Mouse (Mus musculus) liver, embryonic 12.5 days (tissue): Measurements from ENCODE around the gene Cpm. TPM values are rescaled to one million over a fixed set of nuclear protein-coding genes. Genes with fewer than 3 reads are reported as not detected.

ENCODE experiments used
- ATAC-seq: fragments of 200-750 bp; cut with Nextera tagmentation; 2 replicates; pipeline ENCODE4 v1.8.0; 2017; ENCODE audit warnings: moderate number of reproducible peaks, mild to moderate bottlenecking, moderate library complexity
- H3K27ac ChIP-seq: fragments of 300-500 bp; sonication (generic); 2 replicates; pipeline ENCODE4 v1.5.1; 2016; ENCODE audit warnings: mild to moderate bottlenecking
- H3K27me3 ChIP-seq: fragments of 300-500 bp; sonication (generic); replicated peaks from 2 replicates; pipeline ENCODE4 v1.6.1; 2016; ENCODE audit warnings: mild to moderate bottlenecking, moderate library complexity
- H3K36me3 ChIP-seq: fragments of 300-500 bp; sonication (generic); 2 replicates; pipeline ENCODE4 v1.6.1; 2016; ENCODE audit warnings: mild to moderate bottlenecking, moderate library complexity
- H3K4me1 ChIP-seq: fragments of 300-500 bp; sonication (generic); 2 replicates; pipeline ENCODE4 v1.6.1; 2016
- H3K4me2 ChIP-seq: fragments of 300-500 bp; sonication (generic); 2 replicates; pipeline ENCODE4 v1.6.1; 2016; ENCODE audit warnings: mild to moderate bottlenecking, moderate library complexity
- H3K4me3 ChIP-seq: fragments of 300-500 bp; sonication (generic); 2 replicates; pipeline ENCODE4 v1.5.1; 2016; ENCODE audit warnings: mild to moderate bottlenecking, moderate library complexity
- H3K9ac ChIP-seq: fragments of 300-500 bp; sonication (generic); 2 replicates; pipeline ENCODE4 v1.6.1; 2016; ENCODE audit warnings: mild to moderate bottlenecking, moderate library complexity
- H3K9me3 ChIP-seq: fragments of 300-500 bp; sonication (generic); replicated peaks from 2 replicates; pipeline ENCODE4 v1.6.1; 2016; ENCODE audit warnings: mild to moderate bottlenecking, moderate library complexity
- WGBS: fragments of 180-500 bp; shearing (Covaris S2); methylation state at CpG from one replicate; pipeline ENCODE4 v1.1.7; 2016; ENCODE audit not compliant: insufficient replicate concordance; 5-methylcytosine and 5-hydroxymethylcytosine counted together
- polyA plus RNA-seq: library from polyadenylated mRNA; unstranded; fragments of >200 nt; fragmentation: Nextera tagmentation; extraction: Ambion mirVana; gene quantifications from 2 replicates; pipeline ENCODE4 v1.2.1, GENCODE M21; 2016

The Cpm gene
- polyA plus RNA-seq, 1 experiment from 2014 or later, result 30.7 TPM

GRCm38 (mm10) chr10:117657659-117658306 is 28.5 kb downstream of the Cpm start:
- Histone ChIP-seq H3K27ac (no peak overlapping the region), H3K4me3 (no peak overlapping the region), H3K4me2 (no peak overlapping the region), H3K9me3 (no peaks in the 10 kb centered on the region), H3K4me1 (no peaks in the 10 kb centered on the region), H3K36me3 (no peaks in the 10 kb centered on the region), H3K9ac (no peak overlapping the region), H3K27me3 (no peaks in the 10 kb centered on the region)
- WGBS, result 57% methylated on average over 3 of the region's 3 CpGs
- ATAC-seq, result no peak

DNA sequence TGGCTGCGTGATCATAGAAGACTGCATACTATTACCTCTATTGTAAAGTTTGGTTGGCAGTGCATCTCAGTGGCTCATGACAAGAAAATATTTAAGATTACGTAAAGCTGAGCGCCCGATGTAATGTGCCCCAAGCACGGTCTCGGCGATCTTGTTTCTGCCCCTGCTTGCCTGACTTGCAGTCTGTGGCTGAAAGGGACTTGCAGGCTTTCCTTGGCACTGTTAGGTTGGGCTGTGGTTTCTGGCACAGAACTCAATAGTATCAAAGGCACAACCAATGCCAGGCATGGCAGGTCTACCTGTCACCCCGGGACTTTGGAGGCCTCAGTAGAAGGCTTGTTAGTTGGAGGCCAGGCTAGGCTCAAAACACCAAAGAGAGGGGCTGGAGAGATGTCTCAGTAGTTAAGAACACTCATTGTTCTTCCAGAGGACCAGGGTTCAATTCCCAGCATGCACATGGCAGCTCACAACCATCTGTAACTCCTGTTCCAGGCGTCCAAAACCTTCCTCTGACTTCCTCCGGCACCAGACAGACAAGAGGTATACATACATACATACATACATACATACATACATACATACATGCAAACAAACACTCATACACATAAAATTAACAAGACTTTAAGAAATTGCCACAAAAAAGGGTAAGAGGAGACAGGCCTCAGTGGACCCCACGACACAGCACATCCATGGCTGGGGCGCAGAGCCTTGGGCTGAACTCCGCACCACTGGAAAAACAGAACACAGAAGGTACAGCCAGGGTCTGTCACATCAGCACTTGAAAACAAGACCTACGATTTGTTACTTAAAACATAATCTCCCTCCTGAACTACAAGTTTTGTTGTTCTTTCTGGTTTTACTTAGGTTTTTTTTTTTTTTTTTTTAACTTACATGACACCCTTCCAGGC is 29.5 kb downstream of the Cpm start:
- Histone ChIP-seq H3K27ac (no peak overlapping the region), H3K9me3 (no peaks in the 10 kb centered on the region), H3K36me3 (no peaks in the 10 kb centered on the region), H3K9ac (no peak overlapping the region), H3K4me3 (no peak overlapping the region), H3K27me3 (no peaks in the 10 kb centered on the region), H3K4me1 (0 out of 2 replicates have a peak, but pooled peaks cover 1% of the 10 kb centered on the region), H3K4me2 (no peak overlapping the region)
- WGBS, result 81% methylated on average over 14 of the region's 14 CpGs
- ATAC-seq, result no peak

- WGBS, result 76% methylated on average over 11 of the region's 11 CpGs
- H3K9ac ChIP-seq, result no peak overlapping the region
- no peak overlapping the region for H3K27ac ChIP-seq
- H3K4me3 ChIP-seq, result no peak overlapping the region
- no peaks in the 10 kb centered on the region for H3K27me3 ChIP-seq
- H3K36me3 ChIP-seq, result no peaks in the 10 kb centered on the region
- ATAC-seq, result no peak
- H3K9me3 ChIP-seq, result no peaks in the 10 kb centered on the region
- 0 out of 2 replicates have a peak, but pooled peaks cover 4% of the 10 kb centered on the region for H3K4me1 ChIP-seq
- H3K4me2 ChIP-seq, result no peak overlapping the region
Measured at GRCm38 (mm10) chr10:117659430-117659813, 30.1 kb downstream of the Cpm start.

DNA sequence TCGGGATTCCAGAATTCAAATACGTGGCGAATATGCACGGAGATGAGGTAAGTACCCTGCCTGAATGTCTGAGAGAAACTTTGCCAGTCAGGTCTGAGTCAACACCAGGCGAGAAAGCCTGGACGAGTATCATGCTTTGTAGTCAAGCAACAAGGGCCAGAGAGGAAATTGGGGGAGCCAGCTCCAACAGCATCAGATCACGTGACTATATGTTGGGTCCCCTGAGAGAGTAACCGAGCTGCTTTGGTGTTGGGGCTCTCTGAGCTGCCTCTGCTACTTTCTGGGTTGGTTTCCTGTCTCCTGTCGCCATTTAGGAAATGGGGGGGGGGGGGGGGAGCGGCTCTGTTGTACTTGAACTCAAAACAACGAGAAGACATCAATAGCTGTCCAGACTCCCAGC is 30.5 kb downstream of the Cpm start:
- H3K4me2 ChIP-seq, result no peak overlapping the region
- no peaks in the 10 kb centered on the region for H3K36me3 ChIP-seq
- H3K27ac ChIP-seq, result no peak overlapping the region
- no peak overlapping the region for H3K4me3 ChIP-seq
- no peak for ATAC-seq
- no peaks in the 10 kb centered on the region for H3K27me3 ChIP-seq
- 41% methylated on average over 11 of the region's 11 CpGs for WGBS
- no peaks in the 10 kb centered on the region for H3K9me3 ChIP-seq
- H3K9ac ChIP-seq, result no peak overlapping the region
- H3K4me1 ChIP-seq, result 0 out of 2 replicates have a peak, but pooled peaks cover 4% of the 10 kb centered on the region

DNA sequence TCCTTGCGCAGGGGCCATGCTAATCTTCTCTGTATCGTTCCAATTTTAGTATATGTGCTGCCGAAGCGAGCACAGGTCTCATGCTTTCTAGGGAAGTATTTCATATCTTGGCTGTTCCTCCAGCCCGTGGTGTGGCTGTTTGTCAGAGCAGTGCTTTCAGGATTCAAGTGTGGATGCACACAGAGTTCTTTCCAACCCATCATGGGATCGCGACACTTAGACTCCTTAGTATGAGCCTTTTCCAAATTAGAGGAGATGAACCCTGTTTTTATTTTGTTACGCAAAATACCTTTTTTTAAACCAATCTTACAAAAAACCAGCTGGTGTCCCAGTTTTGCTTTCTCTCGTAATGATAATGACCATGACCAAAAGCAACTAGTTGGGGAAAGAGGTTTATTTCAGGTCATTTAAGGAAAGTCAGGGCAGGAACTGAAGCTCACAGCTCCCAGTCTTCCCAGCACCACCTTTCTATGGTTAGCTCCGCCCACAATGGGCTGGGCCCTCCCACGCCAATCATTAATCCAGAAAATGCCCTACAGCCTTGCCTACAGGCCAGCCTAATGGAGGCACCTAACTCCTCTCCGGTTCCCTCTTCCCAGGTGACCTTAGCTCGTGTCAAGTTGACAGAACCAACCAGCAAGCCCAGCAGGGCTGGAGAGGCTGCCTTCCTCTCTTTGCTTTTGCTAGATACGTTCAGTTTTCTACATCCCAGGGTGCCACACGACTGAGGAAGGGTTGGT is 33.2 kb downstream of the Cpm start:
- Histone ChIP-seq H3K4me1 (0 out of 2 replicates have a peak, but pooled peaks cover 4% of the 10 kb centered on the region), H3K9me3 (no peaks in the 10 kb centered on the region), H3K27ac (peak overlapping the region; percentile 48; the same call in 1 of the 2 replicates), H3K4me2 (no peak overlapping the region), H3K36me3 (no peaks in the 10 kb centered on the region), H3K4me3 (no peak overlapping the region), H3K27me3 (no peaks in the 10 kb centered on the region), H3K9ac (no peak overlapping the region)
- WGBS, result 60% methylated on average over 15 of the region's 15 CpGs
- peak; percentile 64 for ATAC-seq

GRCm38 (mm10) chr10:117663056-117663864 is 34.0 kb downstream of the Cpm start:
- Histone ChIP-seq H3K9ac (no peak overlapping the region), H3K4me3 (no peak overlapping the region), H3K27me3 (no peaks in the 10 kb centered on the region), H3K9me3 (no peaks in the 10 kb centered on the region), H3K4me2 (peak overlapping the region; percentile 33), H3K4me1 (0 out of 2 replicates have a peak, but pooled peaks cover 4% of the 10 kb centered on the region), H3K36me3 (no peaks in the 10 kb centered on the region), H3K27ac (peak overlapping the region; percentile 48; the same call in 1 of the 2 replicates)
- ATAC-seq, result peak; percentile 53
- 60% methylated on average over 14 of the region's 14 CpGs for WGBS

DNA sequence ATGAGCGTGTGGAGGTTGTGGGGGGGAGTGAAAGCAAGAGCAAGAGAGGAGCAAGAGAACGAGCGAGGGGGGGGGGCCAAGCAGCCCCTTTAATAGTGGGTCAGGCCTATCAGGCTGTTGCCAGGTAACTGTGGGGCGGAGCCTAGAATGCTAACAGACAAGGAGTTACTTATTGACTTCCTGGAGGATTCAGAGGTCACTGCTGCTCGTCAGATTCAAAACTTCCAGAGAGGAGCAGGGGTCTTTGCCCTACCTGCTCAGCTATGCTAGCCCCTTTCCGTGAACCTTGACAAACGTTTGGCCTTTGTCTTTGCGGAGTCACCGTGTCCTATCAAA is 34.5 kb downstream of the Cpm start:
- Histone ChIP-seq H3K27me3 (no peaks in the 10 kb centered on the region), H3K4me1 (0 out of 2 replicates have a peak, but pooled peaks cover 4% of the 10 kb centered on the region), H3K27ac (peak overlapping the region; percentile 48; the same call in 1 of the 2 replicates), H3K4me3 (no peak overlapping the region), H3K36me3 (no peaks in the 10 kb centered on the region), H3K9me3 (no peaks in the 10 kb centered on the region), H3K4me2 (peak overlapping the region; percentile 33), H3K9ac (no peak overlapping the region)
- 29% methylated on average over 9 of the region's 9 CpGs for WGBS
- peak; percentile 70 for ATAC-seq

GRCm38 (mm10) chr10:117664208-117664925 is 35.1 kb downstream of the Cpm start:
- H3K36me3 ChIP-seq, result no peaks in the 10 kb centered on the region
- H3K9me3 ChIP-seq, result no peaks in the 10 kb centered on the region
- H3K4me2 ChIP-seq, result peak overlapping the region; percentile 33
- ATAC-seq, result no peak
- 59% methylated on average over 14 of the region's 14 CpGs for WGBS
- peak overlapping the region; percentile 48; the same call in 1 of the 2 replicates for H3K27ac ChIP-seq
- no peaks in the 10 kb centered on the region for H3K27me3 ChIP-seq
- H3K4me1 ChIP-seq, result 0 out of 2 replicates have a peak, but pooled peaks cover 4% of the 10 kb centered on the region
- no peak overlapping the region for H3K9ac ChIP-seq
- H3K4me3 ChIP-seq, result no peak overlapping the region

DNA sequence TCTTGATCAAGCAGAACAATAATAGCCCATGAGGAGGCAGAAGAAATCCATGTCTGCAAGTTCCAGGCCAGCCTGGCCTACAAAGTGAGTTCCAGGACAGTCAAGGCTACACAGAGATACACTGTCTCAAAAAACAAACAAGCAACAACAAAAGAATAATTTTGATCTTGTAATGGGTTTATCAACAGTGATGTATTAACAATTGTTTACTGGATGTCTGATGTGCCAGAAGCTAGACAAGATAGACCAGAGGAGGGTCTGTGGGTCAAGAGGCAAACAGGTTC is 35.6 kb downstream of the Cpm start:
- H3K27me3 ChIP-seq, result no peaks in the 10 kb centered on the region
- H3K9ac ChIP-seq, result no peak overlapping the region
- 0 out of 2 replicates have a peak, but pooled peaks cover 4% of the 10 kb centered on the region for H3K4me1 ChIP-seq
- H3K4me2 ChIP-seq, result no peak overlapping the region
- H3K36me3 ChIP-seq, result no peaks in the 10 kb centered on the region
- H3K9me3 ChIP-seq, result no peaks in the 10 kb centered on the region
- H3K4me3 ChIP-seq, result no peak overlapping the region
- H3K27ac ChIP-seq, result no peak overlapping the region
- no peak for ATAC-seq

DNA sequence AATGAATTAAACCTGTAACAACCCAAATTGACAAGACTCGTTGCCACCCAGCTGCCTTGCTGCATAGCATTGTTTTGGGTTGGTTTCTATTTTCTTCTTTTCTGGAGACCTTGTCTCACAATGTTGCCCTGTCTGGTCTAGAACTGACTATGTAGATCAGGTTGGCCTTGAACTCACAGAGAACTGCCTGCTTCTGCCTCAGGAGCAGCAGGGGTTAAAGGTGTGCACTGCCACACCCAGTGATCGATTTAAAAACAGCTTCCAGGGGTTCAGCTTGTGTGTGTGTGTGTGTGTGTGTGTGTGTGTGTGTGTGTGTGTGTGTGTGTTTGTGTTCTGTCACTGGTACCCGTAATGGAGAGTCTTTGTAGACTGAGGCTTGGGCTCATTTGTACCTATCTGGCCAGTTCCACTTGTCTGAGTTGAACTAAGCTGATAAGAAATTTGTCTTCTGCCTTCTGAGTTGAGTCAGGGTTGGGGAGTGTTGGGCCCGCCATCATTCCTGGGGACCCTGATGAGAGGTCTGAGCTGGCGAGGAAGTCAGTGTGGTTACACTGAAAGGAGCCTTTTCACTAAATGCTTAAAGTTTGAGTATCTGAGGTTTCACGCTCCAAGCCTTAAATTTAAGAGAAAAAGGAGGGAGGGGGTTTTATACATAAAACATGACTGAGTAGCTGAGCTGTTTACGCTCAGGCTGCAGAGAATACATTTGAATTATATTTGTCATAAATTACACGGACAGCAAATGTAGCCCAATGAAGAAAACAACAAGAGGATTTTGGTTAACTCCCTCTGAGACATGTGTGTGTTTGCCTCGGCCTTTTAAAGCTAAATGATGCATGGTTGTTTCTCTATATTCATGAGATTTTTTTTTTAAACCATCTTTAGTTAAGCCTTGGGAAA is 36.3 kb downstream of the Cpm start:
- WGBS, result 58% methylated on average over 9 of the region's 9 CpGs
- H3K9me3 ChIP-seq, result no peaks in the 10 kb centered on the region
- H3K36me3 ChIP-seq, result no peaks in the 10 kb centered on the region
- no peak overlapping the region for H3K4me2 ChIP-seq
- no peak overlapping the region for H3K27ac ChIP-seq
- H3K9ac ChIP-seq, result no peak overlapping the region
- no peaks in the 10 kb centered on the region for H3K27me3 ChIP-seq
- H3K4me1 ChIP-seq, result 0 out of 2 replicates have a peak, but pooled peaks cover 4% of the 10 kb centered on the region
- H3K4me3 ChIP-seq, result no peak overlapping the region
- ATAC-seq, result no peak
